Mouse (Mus musculus) heart, postnatal 0 days (tissue): ENCODE results near the gene Adprm.

Experiments used
- CTCF ChIP-seq: IDR thresholded peaks from 2 replicates; pipeline ENCODE4 v1.5.1; 2016; ENCODE audit warnings: antibody characterized with exemption, control low read depth, low read depth
- EP300 ChIP-seq: IDR thresholded peaks from 2 replicates; pipeline ENCODE4 v1.6.1; 2016; ENCODE audit warnings: antibody characterized with exemption, low read depth

GRCm38 (mm10) chr11:67031603-67031915, 20.8 kb downstream of the Adprm start:
- TF ChIP-seq CTCF: no peak
- no peak for TF ChIP-seq EP300
